Mouse (Mus musculus) embryonic facial prominence, embryonic 15.5 days (tissue): Measurements from ENCODE around the gene 2310034G01Rik. TPM values are rescaled to one million over a fixed set of nuclear protein-coding genes. Genes with fewer than 3 reads are reported as not detected.

Experiments
- ATAC-seq: fragments of 200-750 bp; cut with Nextera tagmentation; 2 replicates; pipeline ENCODE4 v1.8.0; 2017; ENCODE audit warnings: low read depth, moderate TSS enrichment; ENCODE audit not compliant: insufficient number of reproducible peaks, low FRiP score, low TSS enrichment
- H3K27ac ChIP-seq: fragments of 300-500 bp; sonication (generic); replicated peaks from 2 replicates; pipeline ENCODE4 v1.5.1; 2015; ENCODE audit warnings: mild to moderate bottlenecking, inconsistent platforms
- H3K27me3 ChIP-seq: fragments of 300-500 bp; sonication (generic); 2 replicates; pipeline ENCODE4 v1.6.1; 2015; ENCODE audit warnings: inconsistent platforms
- H3K36me3 ChIP-seq: fragments of 300-500 bp; sonication (generic); 2 replicates; pipeline ENCODE4 v1.6.1; 2015; ENCODE audit warnings: mild to moderate bottlenecking, inconsistent platforms
- H3K4me1 ChIP-seq: fragments of 300-500 bp; sonication (generic); 2 replicates; pipeline ENCODE4 v1.6.1; 2015; ENCODE audit warnings: inconsistent platforms
- H3K4me2 ChIP-seq: fragments of 300-500 bp; sonication (generic); replicated peaks from 2 replicates; pipeline ENCODE4 v1.6.1; 2015; ENCODE audit warnings: mild to moderate bottlenecking, inconsistent platforms
- H3K4me3 ChIP-seq: fragments of 300-500 bp; sonication (generic); replicated peaks from 2 replicates; pipeline ENCODE4 v1.5.1; 2015; ENCODE audit warnings: mild to moderate bottlenecking, inconsistent platforms
- H3K9ac ChIP-seq: fragments of 300-500 bp; sonication (generic); 2 replicates; pipeline ENCODE4 v1.6.1; 2015; ENCODE audit warnings: inconsistent platforms
- H3K9me3 ChIP-seq: fragments of 300-500 bp; sonication (generic); replicated peaks from 2 replicates; pipeline ENCODE4 v1.6.1; 2016; ENCODE audit warnings: inconsistent platforms
- WGBS: fragments of 180-500 bp; shearing (Covaris S2); methylation state at CpG from one replicate; pipeline ENCODE4 v1.1.7; 2015; 5-methylcytosine and 5-hydroxymethylcytosine counted together
- polyA plus RNA-seq: library from polyadenylated mRNA; unstranded; fragments of >200 nt; fragmentation: Nextera tagmentation; extraction: Ambion mirVana; gene quantifications from 2 replicates; pipeline ENCODE4 v1.2.1, GENCODE M21; 2015

The 2310034G01Rik gene
- polyA plus RNA-seq, 1 experiment from 2014 or later = 5.3 TPM

- no peaks in the 10 kb centered on the region for H3K27me3 ChIP-seq
- H3K27ac ChIP-seq = peak overlapping the region; percentile 63; the same call in 1 of the 2 replicates
- no peak overlapping the region for H3K9ac ChIP-seq
- H3K9me3 ChIP-seq = no peaks in the 10 kb centered on the region
- H3K36me3 ChIP-seq = peaks cover 31% of the 10 kb centered on the region
- H3K4me2 ChIP-seq = no peak overlapping the region
- whole genome bisulfite sequencing = 85% methylated on average over 5 of the region's 5 CpGs
- no peak overlapping the region for H3K4me3 ChIP-seq
- no peak for ATAC-seq
- H3K4me1 ChIP-seq = peaks cover 38% of the 10 kb centered on the region
These were observed 39.8 kb upstream of the 2310034G01Rik start for GRCm38 (mm10) chr19:46389872-46390271.

GRCm38 (mm10) chr19:46382275-46382674 lies 32.2 kb upstream of the 2310034G01Rik start:
- no peak overlapping the region for H3K27ac ChIP-seq
- H3K36me3 ChIP-seq = peaks cover 87% of the 10 kb centered on the region
- no peak for ATAC-seq
- H3K4me1 ChIP-seq = no peaks in the 10 kb centered on the region
- WGBS = 87% methylated on average over 9 of the region's 9 CpGs
- H3K4me3 ChIP-seq = no peak overlapping the region
- H3K27me3 ChIP-seq = no peaks in the 10 kb centered on the region
- H3K4me2 ChIP-seq = no peak overlapping the region
- no peaks in the 10 kb centered on the region for H3K9me3 ChIP-seq
- no peak overlapping the region for H3K9ac ChIP-seq

- H3K27ac ChIP-seq = no peak overlapping the region
- WGBS = 58% methylated on average over 4 of the region's 4 CpGs
- H3K4me3 ChIP-seq = no peak overlapping the region
- peaks cover 8% of the 10 kb centered on the region; the same call in 1 of the 2 replicates for H3K4me1 ChIP-seq
- no peak overlapping the region for H3K4me2 ChIP-seq
- no peaks in the 10 kb centered on the region for H3K9me3 ChIP-seq
- no peak for ATAC-seq
- no peaks in the 10 kb centered on the region for H3K27me3 ChIP-seq
- peaks cover 42% of the 10 kb centered on the region for H3K36me3 ChIP-seq
- no peak overlapping the region for H3K9ac ChIP-seq
These were observed 25.8 kb upstream of the 2310034G01Rik start for GRCm38 (mm10) chr19:46375891-46376290.

- 64% methylated on average over 5 of the region's 5 CpGs for WGBS
- Histone ChIP-seq H3K27ac (no peak overlapping the region; the same call in 1 of the 2 replicates), H3K4me3 (no peak overlapping the region), H3K9ac (no peak overlapping the region), H3K36me3 (peaks cover 38% of the 10 kb centered on the region), H3K27me3 (no peaks in the 10 kb centered on the region), H3K4me1 (peaks cover 8% of the 10 kb centered on the region; the same call in 1 of the 2 replicates), H3K4me2 (no peak overlapping the region), H3K9me3 (no peaks in the 10 kb centered on the region)
- ATAC-seq = no peak
These were observed 25.4 kb upstream of the 2310034G01Rik start for GRCm38 (mm10) chr19:46375489-46375888.

- Histone ChIP-seq H3K27me3 (no peaks in the 10 kb centered on the region), H3K4me2 (no peak overlapping the region), H3K36me3 (peaks cover 29% of the 10 kb centered on the region), H3K9me3 (no peaks in the 10 kb centered on the region), H3K27ac (no peak overlapping the region), H3K9ac (no peak overlapping the region), H3K4me3 (no peak overlapping the region), H3K4me1 (peaks cover 8% of the 10 kb centered on the region; the same call in 1 of the 2 replicates)
- 52% methylated on average over 21 of the region's 21 CpGs for WGBS
- no peak for ATAC-seq
These were observed 24.5 kb upstream of the 2310034G01Rik start for GRCm38 (mm10) chr19:46374477-46375088.

- no peak overlapping the region for H3K4me3 ChIP-seq
- H3K27ac ChIP-seq = no peak overlapping the region
- no peaks in the 10 kb centered on the region for H3K9me3 ChIP-seq
- no peaks in the 10 kb centered on the region for H3K36me3 ChIP-seq
- no peak overlapping the region for H3K4me2 ChIP-seq
- 23% methylated on average over 4 of the region's 4 CpGs for WGBS
- no peak for ATAC-seq
- no peaks in the 10 kb centered on the region for H3K27me3 ChIP-seq
- H3K4me1 ChIP-seq = no peaks in the 10 kb centered on the region
- H3K9ac ChIP-seq = no peak overlapping the region
These were observed 19.1 kb upstream of the 2310034G01Rik start for GRCm38 (mm10) chr19:46369204-46369603.

- H3K4me3 ChIP-seq = no peak overlapping the region
- H3K9ac ChIP-seq = no peak overlapping the region; the same call in 1 of the 2 replicates
- no peak overlapping the region for H3K4me2 ChIP-seq
- H3K36me3 ChIP-seq = no peaks in the 10 kb centered on the region
- H3K9me3 ChIP-seq = no peaks in the 10 kb centered on the region
- no peak for ATAC-seq
- no peaks in the 10 kb centered on the region for H3K27me3 ChIP-seq
- no peak overlapping the region for H3K27ac ChIP-seq
- H3K4me1 ChIP-seq = no peaks in the 10 kb centered on the region
- WGBS = 80% methylated on average over 23 of the region's 23 CpGs
These were observed 17.9 kb upstream of the 2310034G01Rik start for GRCm38 (mm10) chr19:46367798-46368590.

- no peak overlapping the region for H3K27ac ChIP-seq
- no peak for ATAC-seq
These were observed 13.3 kb upstream of the 2310034G01Rik start for GRCm38 (mm10) chr19:46363294-46364009.

GRCm38 (mm10) chr19:46362104-46362503 lies 12.0 kb upstream of the 2310034G01Rik start:
- H3K4me3 ChIP-seq = no peak overlapping the region
- H3K9me3 ChIP-seq = no peaks in the 10 kb centered on the region
- WGBS = 82% methylated on average over 8 of the region's 8 CpGs
- ATAC-seq = no peak
- H3K27me3 ChIP-seq = peaks cover 16% of the 10 kb centered on the region
- no peak overlapping the region for H3K27ac ChIP-seq
- H3K4me2 ChIP-seq = no peak overlapping the region
- H3K9ac ChIP-seq = no peak overlapping the region
- H3K36me3 ChIP-seq = no peaks in the 10 kb centered on the region
- peaks cover 7% of the 10 kb centered on the region for H3K4me1 ChIP-seq

More at GRCm38 (mm10) chr19:46363294-46364009, 13.3 kb upstream of the 2310034G01Rik start:
- Histone ChIP-seq H3K4me3 (no peak overlapping the region), H3K4me1 (no peaks in the 10 kb centered on the region), H3K36me3 (no peaks in the 10 kb centered on the region), H3K9me3 (no peaks in the 10 kb centered on the region), H3K9ac (no peak overlapping the region), H3K27me3 (peaks cover 3% of the 10 kb centered on the region), H3K4me2 (no peak overlapping the region)
- WGBS = 73% methylated on average over 11 of the region's 11 CpGs

GRCm38 (mm10) chr19:46358381-46358780 lies 8.3 kb upstream of the 2310034G01Rik start:
- peaks cover 15% of the 10 kb centered on the region for H3K4me1 ChIP-seq
- no peaks in the 10 kb centered on the region for H3K36me3 ChIP-seq
- peaks cover 22% of the 10 kb centered on the region for H3K27me3 ChIP-seq
- no peak for ATAC-seq
- 50% methylated on average over 4 of the region's 4 CpGs for WGBS
- H3K27ac ChIP-seq = peak overlapping the region; percentile 44; the same call in 1 of the 2 replicates
- H3K4me3 ChIP-seq = no peak overlapping the region
- H3K9me3 ChIP-seq = no peaks in the 10 kb centered on the region
- no peak overlapping the region for H3K9ac ChIP-seq
- H3K4me2 ChIP-seq = 0 out of 2 replicates have a peak overlapping the region, but pooled peaks have one; percentile 83
